Mouse (Mus musculus): ENCODE data around the gene Tmem138. TPM values are rescaled to one million over a fixed set of nuclear protein-coding genes. Genes with fewer than 3 reads are reported as not detected.

Tmem138 gene
- total RNA-seq, 2 experiments from 2014 or later = 4.0 to 14.1 TPM

Other genes with a start within 250 kb of the Tmem138 start
- gene Syt7, start 188.3 kb downstream of the Tmem138 start, total RNA-seq (2015) = not detected in 2 replicates
- not detected in 2 replicates for gene Syt7, start 188.3 kb downstream of the Tmem138 start, total RNA-seq (2017)
- not detected in 2 replicates for gene Lrrc10b, start 119.9 kb downstream of the Tmem138 start, total RNA-seq (2015)
- gene Lrrc10b, start 119.9 kb downstream of the Tmem138 start, total RNA-seq (2017) = not detected in 2 replicates
- 0.29 TPM in 1 of 2 replicates, not detected in the other for gene Ppp1r32, start 94.4 kb downstream of the Tmem138 start, total RNA-seq (2015)
- 0.37 TPM in 1 of 2 replicates, not detected in the other for gene Ppp1r32, start 94.4 kb downstream of the Tmem138 start, total RNA-seq (2017)
- 56.3 and 57.1 TPM in 2 replicates for gene Cpsf7, start 52.1 kb downstream of the Tmem138 start, total RNA-seq (2015)
- 35.9 and 42.2 TPM in 2 replicates for gene Cpsf7, start 52.1 kb downstream of the Tmem138 start, total RNA-seq (2017)
- gene Sdhaf2, start 51.2 kb downstream of the Tmem138 start, total RNA-seq (2015) = 46.9 and 51.5 TPM in 2 replicates
- gene Sdhaf2, start 51.2 kb downstream of the Tmem138 start, total RNA-seq (2017) = 54.6 and 55.9 TPM in 2 replicates
- gene Tmem216, start 21.1 kb downstream of the Tmem138 start, total RNA-seq (2015) = 19.1 and 27.3 TPM in 2 replicates
- 16.5 and 18.7 TPM in 2 replicates for gene Tmem216, start 21.1 kb downstream of the Tmem138 start, total RNA-seq (2017)
- gene Cyb561a3, start 190 bp downstream of the Tmem138 start, total RNA-seq (2015) = 37.2 and 38.8 TPM in 2 replicates
- gene Cyb561a3, start 190 bp downstream of the Tmem138 start, total RNA-seq (2017) = 36.1 and 38.3 TPM in 2 replicates
- gene Ddb1, start 28.0 kb upstream of the Tmem138 start, total RNA-seq (2015) = 45.1 and 49.1 TPM in 2 replicates
- 156 and 175 TPM in 2 replicates for gene Ddb1, start 28.0 kb upstream of the Tmem138 start, total RNA-seq (2017)
- 4.8 and 5.6 TPM in 2 replicates for gene Tkfc, start 28.3 kb upstream of the Tmem138 start, total RNA-seq (2015)
- 2.2 and 3.7 TPM in 2 replicates for gene Tkfc, start 28.3 kb upstream of the Tmem138 start, total RNA-seq (2017)
- 0.23 TPM in 1 of 2 replicates, not detected in the other for gene Vwce, start 56.9 kb upstream of the Tmem138 start, total RNA-seq (2015)
- gene Vwce, start 56.9 kb upstream of the Tmem138 start, total RNA-seq (2017) = not detected in 2 replicates
- gene Pga5, start 100.7 kb upstream of the Tmem138 start, total RNA-seq (2015) = not detected in 2 replicates
- gene Pga5, start 100.7 kb upstream of the Tmem138 start, total RNA-seq (2017) = 0.20 TPM in 1 of 2 replicates, not detected in the other
- 21.9 and 22.5 TPM in 2 replicates for gene Vps37c, start 111.4 kb upstream of the Tmem138 start, total RNA-seq (2015)
- 15.2 and 17.8 TPM in 2 replicates for gene Vps37c, start 111.4 kb upstream of the Tmem138 start, total RNA-seq (2017)
- gene Cd5, start 161.6 kb upstream of the Tmem138 start, total RNA-seq (2015) = 0.78 and 1.5 TPM in 2 replicates
- gene Cd5, start 161.6 kb upstream of the Tmem138 start, total RNA-seq (2017) = 0.57 and 0.59 TPM in 2 replicates

All from megakaryocyte, adult 5-6 weeks (primary cell).